Mouse (Mus musculus): ENCODE data around the gene Olfr780.
"Not testable (repeated sequence)": the region's sequence is repeated elsewhere in the genome, so short reads cannot be mapped to it uniquely, and the experiment has no call there.

Gene Olfr780

GRCm38 (mm10) chr10:129317817-129318216, at the start of gene Olfr780:
TSS of gene Olfr780 (plus strand) at chr10:129318117.
- ATAC-seq (ENCODE audit: low TSS enrichment) = no peak

GRCm38 (mm10) chr10:129271081-129271535, 46.8 kb upstream of the Olfr780 start, which contains the start of gene Olfr777:
TSS of gene Olfr777 (minus strand) at chr10:129271485.
- ATAC-seq (ENCODE audit: low TSS enrichment) = no peak

- not testable (repeated sequence) for ATAC-seq (ENCODE audit: low TSS enrichment)
Measured at GRCm38 (mm10) chr10:129312973-129313372, 4.9 kb upstream of the Olfr780 start.

- ATAC-seq (ENCODE audit: low TSS enrichment) = not testable (repeated sequence)
Measured at GRCm38 (mm10) chr10:129313521-129313920, 4.4 kb upstream of the Olfr780 start.

- no peak for ATAC-seq (ENCODE audit: low TSS enrichment)
Measured at GRCm38 (mm10) chr10:129328554-129328953, 10.6 kb downstream of the Olfr780 start, which contains the start of gene Olfr781. TSS of gene Olfr781 (plus strand) at chr10:129328854.

- ATAC-seq (ENCODE audit: low TSS enrichment) = no peak
Measured at GRCm38 (mm10) chr10:129348550-129348949, 30.6 kb downstream of the Olfr780 start, which contains the start of gene Olfr782. TSS of gene Olfr782 (plus strand) at chr10:129348850.

GRCm38 (mm10) chr10:129352475-129352874, 34.6 kb downstream of the Olfr780 start:
- ATAC-seq (ENCODE audit: low TSS enrichment) = not testable (repeated sequence)

GRCm38 (mm10) chr10:129356496-129356895, 38.6 kb downstream of the Olfr780 start:
- not testable (repeated sequence) for ATAC-seq (ENCODE audit: low TSS enrichment)

- ATAC-seq (ENCODE audit: low TSS enrichment) = no peak
Measured at GRCm38 (mm10) chr10:129357307-129357706, 39.4 kb downstream of the Olfr780 start.
